ENCODE assay signal across 15 mouse cellular contexts in the genomic region with DNA sequence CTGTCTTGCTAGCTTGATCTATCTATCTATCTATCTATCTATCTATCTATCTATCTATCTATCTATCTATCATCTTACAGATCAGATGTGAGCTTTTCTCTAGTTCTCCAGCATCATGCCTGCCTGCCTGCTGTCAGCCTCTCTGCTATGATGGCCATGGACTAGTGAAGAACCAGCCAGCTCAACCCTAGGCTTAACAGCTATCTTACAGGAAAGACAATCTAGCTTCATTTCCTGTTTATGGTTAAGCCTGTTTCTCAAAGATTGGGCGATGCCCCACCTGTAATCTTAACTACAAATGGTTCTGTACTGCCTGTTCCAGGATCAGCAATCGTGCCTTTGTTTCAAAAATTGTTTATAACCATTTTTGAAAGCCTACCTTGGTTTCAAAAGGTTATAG. TPM values are rescaled to one million over a fixed set of nuclear protein-coding genes. Genes with fewer than 3 reads are reported as not detected.
"Had no signal": no experiment of that assay in that cellular context is flagged by ENCODE, and none has a peak within 500 bp of the region (broad histone marks: within the 10 kb centered on the region; RNA-seq: fewer than 3 reads in every experiment).

No protein-coding gene starts in this region.

- ATAC-seq: intestine, postnatal 0 days; midbrain, embryonic 15.5 days had no signal

- DNase-seq: kidney, adult 9 months; kidney, postnatal 36 days; layer of hippocampus, adult 9-11 months; layer of hippocampus, postnatal 36 days; left cerebral cortex, postnatal 4 days; lung, adult 18-20 months; lung, postnatal 36 days; retina, postnatal 1 day; right cerebral cortex, postnatal 4 days; spleen, adult 18-20 months; thymus, postnatal 25 days had no signal

RNA-seq across cellular contexts. Expression of gene Cabcoco1, which starts 10.9 kb away (rescaled TPM):
- total RNA-seq: megakaryocyte, adult 5-6 weeks; monocyte, adult 5-6 weeks had no signal
